Mouse (Mus musculus): ENCODE measurements around the gene Plin3. TPM values are rescaled to one million over a fixed set of nuclear protein-coding genes. Genes with fewer than 3 reads are reported as not detected.
A peak's percentile ranks its signal among the peaks of the same experiment; 100 is the strongest.

The Plin3 gene
- polyA plus RNA-seq, 1 experiment from 2014 or later: 95.1 TPM

DNA sequence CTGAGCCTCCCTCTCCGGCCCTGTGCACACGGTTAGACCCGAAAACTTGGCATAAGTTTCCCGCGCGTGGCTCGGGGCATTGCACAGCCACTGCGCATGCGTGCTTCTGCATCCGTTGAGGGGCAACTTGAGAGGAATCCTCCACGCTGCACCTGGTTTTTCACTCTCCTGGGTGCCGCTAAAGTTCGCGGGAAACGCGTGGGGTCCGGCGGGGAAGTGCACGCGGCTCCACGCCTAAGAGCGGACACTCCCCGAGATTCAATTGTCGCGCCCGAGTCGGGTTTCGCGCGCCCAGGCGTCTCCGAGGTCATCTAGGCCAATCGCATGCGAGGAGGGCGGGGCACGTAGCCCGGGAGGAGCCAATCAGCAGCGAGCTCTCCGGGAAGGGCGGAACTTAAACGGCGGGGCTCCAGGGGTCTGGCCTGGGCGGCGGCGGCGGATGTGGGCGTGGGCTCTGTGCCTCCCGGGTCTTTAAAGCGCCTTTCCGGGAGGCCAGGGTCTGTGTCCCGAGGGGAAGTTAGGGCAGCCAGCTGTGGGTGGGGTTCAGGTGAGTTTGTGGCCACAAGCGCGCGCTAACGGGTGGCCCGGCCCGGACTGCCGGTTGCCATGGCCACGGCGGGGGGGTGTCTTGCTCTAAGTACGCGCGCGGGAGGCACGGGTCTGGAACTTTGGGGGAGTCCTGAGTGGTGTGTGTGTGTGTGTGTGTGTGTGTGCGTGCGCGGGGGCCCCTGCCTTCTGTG is 11.3 kb upstream of the Plin3 start:
- peak overlapping the region; percentile 93 for H3K27ac ChIP-seq (ENCODE audit: low read depth)
- peak overlapping the region; percentile 83 for H3K9ac ChIP-seq (ENCODE audit: low read length)
- peak overlapping the region; percentile 99 for H3K4me2 ChIP-seq (ENCODE audit: low read length)
- peaks cover 36% of the 10 kb centered on the region for H3K36me3 ChIP-seq (ENCODE audit: control insufficient read depth, insufficient read depth, low read length)
- H3K9me3 ChIP-seq (ENCODE audit: control insufficient read depth, low read length): no peaks in the 10 kb centered on the region
- no peaks in the 10 kb centered on the region for H3K27me3 ChIP-seq (replicated peaks; ENCODE audit: control insufficient read depth, insufficient read depth, low read length)
- H3K4me3 ChIP-seq (ENCODE audit: low read depth, low read length): peak overlapping the region; percentile 86
- H3K4me1 ChIP-seq (replicated peaks; ENCODE audit: control insufficient read depth, insufficient read depth, low read length): peaks cover 46% of the 10 kb centered on the region
- ATAC-seq (replicated peaks; ENCODE audit: low FRiP score, low TSS enrichment, low read depth): peak; percentile 90
- under 1% methylated on average over 66 of the region's 68 CpGs for WGBS
- peak; percentile 98 for DNase-seq (ENCODE audit: low spot score)

DNA sequence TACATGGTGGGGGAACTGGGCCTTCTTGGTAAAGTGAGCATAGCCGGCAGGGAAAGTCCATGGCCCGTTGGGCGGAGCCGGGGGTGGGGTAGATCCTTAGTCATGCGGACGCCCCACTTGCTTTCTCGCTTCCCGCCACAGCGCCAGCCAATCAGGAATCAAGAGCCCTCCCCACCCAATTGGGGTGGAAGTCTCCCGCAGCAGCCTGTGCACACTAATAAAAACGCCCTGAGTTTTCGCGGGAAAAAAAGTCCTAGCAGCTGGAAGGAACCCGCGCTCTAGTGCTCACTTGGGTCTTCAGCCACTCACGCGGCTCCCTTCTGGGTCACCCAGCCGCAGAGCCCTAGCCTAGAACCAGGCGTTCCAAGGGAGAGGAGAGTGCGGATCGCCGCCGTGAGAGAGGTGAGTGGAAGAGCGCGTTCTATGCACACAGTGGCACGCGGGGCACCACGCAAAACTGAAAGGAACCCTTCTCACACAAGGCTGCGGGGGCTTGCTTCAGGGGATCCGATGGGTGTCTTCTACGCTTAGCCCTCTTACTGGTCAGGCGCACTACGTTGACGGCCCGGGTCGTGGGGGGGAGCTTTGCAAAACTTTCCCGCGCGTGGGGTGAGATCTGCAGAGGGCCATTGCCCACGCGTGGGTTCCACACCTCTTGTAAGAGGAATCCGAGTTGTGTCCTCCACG is 10.6 kb upstream of the Plin3 start, which contains the start of gene Uhrf1:
Gene Uhrf1 (plus strand): TSS at position 162 of the 687 bp plus-strand sequence.
- H3K36me3 ChIP-seq (ENCODE audit: control insufficient read depth, insufficient read depth, low read length): peaks cover 29% of the 10 kb centered on the region
- H3K9ac ChIP-seq (ENCODE audit: low read length): peak within 1 kb of the TSS; percentile 83
- peaks cover 43% of the 10 kb centered on the region for H3K4me1 ChIP-seq (replicated peaks; ENCODE audit: control insufficient read depth, insufficient read depth, low read length)
- ATAC-seq (replicated peaks; ENCODE audit: low FRiP score, low TSS enrichment, low read depth) (peak; percentile 77), DNase-seq (ENCODE audit: low spot score) (peak; percentile 88)
- H3K9me3 ChIP-seq (ENCODE audit: control insufficient read depth, low read length): no peaks in the 10 kb centered on the region
- H3K4me3 ChIP-seq (ENCODE audit: low read depth, low read length): peak within 1 kb of the TSS; percentile 86
- H3K27ac ChIP-seq (ENCODE audit: low read depth): peak within 1 kb of the TSS; percentile 93
- H3K4me2 ChIP-seq (ENCODE audit: low read length): peak within 1 kb of the TSS; percentile 99
- WGBS: under 1% methylated on average over 43 of the region's 43 CpGs
- no peaks in the 10 kb centered on the region for H3K27me3 ChIP-seq (replicated peaks; ENCODE audit: control insufficient read depth, insufficient read depth, low read length)

DNA sequence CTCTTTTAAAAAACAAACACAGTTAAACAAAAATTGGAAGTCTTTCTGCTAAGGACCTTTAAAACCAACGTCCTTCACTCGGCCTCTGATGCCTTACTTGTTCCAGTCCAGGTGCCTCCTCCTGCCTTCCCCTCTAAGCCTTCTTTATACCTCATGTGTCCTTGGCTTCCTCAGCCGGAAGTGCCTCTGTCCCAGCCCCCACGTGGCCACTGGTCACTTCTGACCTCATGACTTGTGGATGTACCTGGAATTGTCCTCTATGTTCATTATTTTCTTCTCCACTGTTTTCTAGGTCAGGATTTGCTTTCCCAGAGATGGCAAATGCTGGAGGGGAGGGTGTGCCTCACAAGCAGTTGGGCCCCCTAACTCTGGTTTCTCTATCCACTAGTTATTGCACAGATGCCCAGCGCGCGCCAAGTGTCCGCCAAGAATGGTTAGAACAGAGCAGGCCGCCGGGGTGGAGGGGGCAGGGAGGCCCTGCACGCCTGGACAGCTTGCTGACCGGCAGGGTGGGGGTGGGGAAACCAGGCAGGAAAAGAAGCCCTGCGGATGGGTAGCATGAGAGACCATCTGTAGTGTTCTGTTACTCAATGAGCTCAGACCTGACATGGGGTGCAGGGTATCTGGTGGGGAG is 9.8 kb upstream of the Plin3 start:
- 21% methylated on average over 13 of the region's 13 CpGs for WGBS
- peak overlapping the region; percentile 99 for H3K4me2 ChIP-seq (ENCODE audit: low read length)
- DNase-seq (ENCODE audit: low spot score) (peak; percentile 65), ATAC-seq (replicated peaks; ENCODE audit: low FRiP score, low TSS enrichment, low read depth) (peak; percentile 6; the same call in 1 of the 2 replicates)
- no peak overlapping the region for H3K4me3 ChIP-seq (ENCODE audit: low read depth, low read length)
- H3K27ac ChIP-seq (ENCODE audit: low read depth): peak overlapping the region; percentile 93
- H3K36me3 ChIP-seq (ENCODE audit: control insufficient read depth, insufficient read depth, low read length): peaks cover 22% of the 10 kb centered on the region
- H3K9ac ChIP-seq (ENCODE audit: low read length): peak overlapping the region; percentile 14; the same call in 1 of the 2 replicates
- H3K9me3 ChIP-seq (ENCODE audit: control insufficient read depth, low read length): no peaks in the 10 kb centered on the region
- peaks cover 35% of the 10 kb centered on the region for H3K4me1 ChIP-seq (replicated peaks; ENCODE audit: control insufficient read depth, insufficient read depth, low read length)
- no peaks in the 10 kb centered on the region for H3K27me3 ChIP-seq (replicated peaks; ENCODE audit: control insufficient read depth, insufficient read depth, low read length)

DNA sequence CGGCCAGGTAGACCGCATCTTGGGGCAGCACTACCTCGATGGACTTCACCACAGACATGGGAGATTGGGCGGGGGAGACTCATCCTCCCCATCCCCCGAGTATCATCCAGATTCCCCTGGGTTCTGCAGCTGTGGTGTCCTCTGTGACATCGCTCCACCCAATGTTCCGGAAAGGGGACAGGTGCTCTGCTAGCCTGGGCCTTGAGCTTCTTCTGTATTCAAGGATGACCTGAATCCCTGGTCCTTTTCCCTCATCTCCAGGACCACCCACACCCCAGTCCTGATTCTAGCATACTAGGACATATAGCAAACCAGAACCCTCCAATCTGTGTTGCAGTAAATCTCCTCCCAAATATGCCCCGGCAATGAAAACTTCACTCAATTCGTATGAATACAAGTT is 7.5 kb upstream of the Plin3 start, which contains the start of gene Arrdc5:
Gene Arrdc5 (minus strand): TSS at position 101 of the 400 bp plus-strand sequence.
- DNase-seq (ENCODE audit: low spot score): no peak
- H3K4me2 ChIP-seq (ENCODE audit: low read length): no peak within 1 kb of the TSS
- H3K27me3 ChIP-seq (replicated peaks; ENCODE audit: control insufficient read depth, insufficient read depth, low read length): no peaks in the 10 kb centered on the region
- ATAC-seq (replicated peaks; ENCODE audit: low FRiP score, low TSS enrichment, low read depth): no peak
- 91% methylated on average over 9 of the region's 9 CpGs for WGBS
- no peaks in the 10 kb centered on the region for H3K9me3 ChIP-seq (ENCODE audit: control insufficient read depth, low read length)
- no peak within 1 kb of the TSS for H3K9ac ChIP-seq (ENCODE audit: low read length)
- H3K36me3 ChIP-seq (ENCODE audit: control insufficient read depth, insufficient read depth, low read length): 0 out of 2 replicates have a peak, but pooled peaks cover under 1% of the 10 kb centered on the region
- no peak within 1 kb of the TSS for H3K27ac ChIP-seq (ENCODE audit: low read depth)
- H3K4me1 ChIP-seq (replicated peaks; ENCODE audit: control insufficient read depth, insufficient read depth, low read length): peaks cover 13% of the 10 kb centered on the region
- no peak within 1 kb of the TSS for H3K4me3 ChIP-seq (ENCODE audit: low read depth, low read length)

DNA sequence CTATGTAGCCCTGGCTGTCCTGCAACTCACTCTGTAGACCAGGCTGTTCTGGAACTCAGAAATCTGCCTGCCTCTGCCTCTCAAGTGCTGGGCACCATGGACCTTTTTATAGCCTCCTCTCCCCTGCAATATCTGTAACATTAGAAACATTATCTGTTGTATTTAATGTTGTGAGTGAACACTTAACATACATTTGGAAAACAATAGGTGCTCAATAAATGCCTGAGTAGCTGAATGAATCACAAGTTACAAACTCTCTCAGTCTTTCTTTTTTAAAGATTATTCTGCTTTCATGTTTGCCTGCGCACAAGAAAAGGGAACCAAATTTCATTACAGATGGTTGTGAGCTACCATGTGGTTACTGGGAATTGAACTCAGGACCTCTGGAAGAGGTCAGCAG is 5.6 kb upstream of the Plin3 start:
- Histone ChIP-seq H3K36me3 (ENCODE audit: control insufficient read depth, insufficient read depth, low read length) (no peaks in the 10 kb centered on the region), H3K27me3 (replicated peaks; ENCODE audit: control insufficient read depth, insufficient read depth, low read length) (no peaks in the 10 kb centered on the region), H3K4me1 (replicated peaks; ENCODE audit: control insufficient read depth, insufficient read depth, low read length) (peaks cover 6% of the 10 kb centered on the region), H3K4me3 (ENCODE audit: low read depth, low read length) (no peak overlapping the region), H3K9ac (ENCODE audit: low read length) (no peak overlapping the region), H3K27ac (ENCODE audit: low read depth) (no peak overlapping the region), H3K9me3 (ENCODE audit: control insufficient read depth, low read length) (no peaks in the 10 kb centered on the region), H3K4me2 (ENCODE audit: low read length) (no peak overlapping the region)
- DNase-seq (ENCODE audit: low spot score) (no peak), ATAC-seq (replicated peaks; ENCODE audit: low FRiP score, low TSS enrichment, low read depth) (no peak)
- WGBS: 97% methylated on average over 1 of the region's 1 CpGs

DNA sequence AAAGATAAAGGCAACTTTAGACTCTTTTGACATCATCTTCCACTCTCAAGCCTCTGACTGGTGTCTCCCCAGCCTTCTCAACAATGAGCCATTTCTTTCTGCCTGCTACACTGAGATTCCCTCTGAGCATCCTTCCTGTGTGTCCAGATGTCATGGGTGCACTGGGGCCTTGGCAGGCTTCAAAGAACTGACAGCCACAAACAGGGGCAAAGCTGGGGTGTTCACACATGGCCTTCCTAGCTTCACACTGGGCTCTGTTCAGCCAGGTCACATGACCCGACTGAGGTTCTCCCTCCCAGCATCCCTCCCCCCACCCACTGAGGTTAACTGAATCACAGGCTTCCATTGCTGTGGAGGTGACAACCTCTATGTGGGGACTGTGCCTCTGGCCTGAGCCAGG is 3.5 kb upstream of the Plin3 start:
- no peaks in the 10 kb centered on the region; the same call in 1 of the 2 replicates for H3K4me1 ChIP-seq (replicated peaks; ENCODE audit: control insufficient read depth, insufficient read depth, low read length)
- DNase-seq (ENCODE audit: low spot score) (no peak), ATAC-seq (replicated peaks; ENCODE audit: low FRiP score, low TSS enrichment, low read depth) (no peak)
- H3K27me3 ChIP-seq (replicated peaks; ENCODE audit: control insufficient read depth, insufficient read depth, low read length): no peaks in the 10 kb centered on the region
- no peak overlapping the region for H3K4me3 ChIP-seq (ENCODE audit: low read depth, low read length)
- no peaks in the 10 kb centered on the region for H3K9me3 ChIP-seq (ENCODE audit: control insufficient read depth, low read length)
- H3K27ac ChIP-seq (ENCODE audit: low read depth): no peak overlapping the region
- H3K9ac ChIP-seq (ENCODE audit: low read length): no peak overlapping the region
- H3K4me2 ChIP-seq (ENCODE audit: low read length): no peak overlapping the region
- H3K36me3 ChIP-seq (ENCODE audit: control insufficient read depth, insufficient read depth, low read length): no peaks in the 10 kb centered on the region
- WGBS: 82% methylated on average over 1 of the region's 1 CpGs

DNA sequence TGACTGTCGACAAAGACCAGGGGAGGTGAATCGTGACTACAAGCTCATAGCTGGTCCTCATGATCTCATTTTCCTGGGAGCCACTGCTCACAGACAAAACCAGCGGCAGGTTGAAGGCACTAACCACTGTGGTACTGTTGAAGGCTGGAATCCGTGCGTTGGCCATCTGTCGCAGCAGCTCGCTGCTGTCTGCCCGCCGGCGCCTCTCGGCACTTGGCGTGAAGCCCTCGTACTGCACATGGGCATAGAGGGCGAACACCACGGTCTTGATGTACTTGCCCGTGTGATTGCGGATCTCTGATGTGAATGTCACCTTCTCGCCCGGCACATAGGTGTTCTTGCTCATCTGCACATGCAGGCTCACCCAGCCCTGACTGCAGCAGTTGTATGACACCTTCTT is 1.6 kb upstream of the Plin3 start:
- Histone ChIP-seq H3K9me3 (ENCODE audit: control insufficient read depth, low read length) (no peaks in the 10 kb centered on the region), H3K9ac (ENCODE audit: low read length) (no peak overlapping the region), H3K36me3 (ENCODE audit: control insufficient read depth, insufficient read depth, low read length) (no peaks in the 10 kb centered on the region), H3K4me1 (replicated peaks; ENCODE audit: control insufficient read depth, insufficient read depth, low read length) (peaks cover 7% of the 10 kb centered on the region), H3K4me3 (ENCODE audit: low read depth, low read length) (no peak overlapping the region), H3K4me2 (ENCODE audit: low read length) (no peak overlapping the region), H3K27ac (ENCODE audit: low read depth) (no peak overlapping the region), H3K27me3 (replicated peaks; ENCODE audit: control insufficient read depth, insufficient read depth, low read length) (no peaks in the 10 kb centered on the region)
- DNase-seq (ENCODE audit: low spot score) (no peak), ATAC-seq (replicated peaks; ENCODE audit: low FRiP score, low TSS enrichment, low read depth) (no peak)
- WGBS: 89% methylated on average over 19 of the region's 19 CpGs

DNA sequence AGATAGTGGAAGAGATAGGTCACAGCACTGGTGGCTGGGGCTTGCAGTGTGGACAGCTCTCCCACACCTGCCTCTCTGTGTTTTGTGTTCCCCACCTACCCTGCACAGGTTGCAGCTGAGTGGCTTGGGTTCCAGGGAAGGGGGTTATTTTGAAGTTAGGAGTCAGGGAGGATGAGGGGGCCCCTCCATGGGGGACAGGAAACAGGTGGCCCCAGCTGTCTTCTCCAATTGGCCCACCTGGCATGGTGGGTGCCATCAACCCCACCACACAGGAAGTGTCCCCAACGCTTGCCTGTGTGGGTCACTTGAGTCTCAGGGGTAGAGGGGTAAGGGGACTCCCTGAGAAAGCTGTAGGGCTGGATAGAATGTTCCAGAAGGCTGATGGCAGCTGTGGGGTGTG is 618 bp upstream of the Plin3 start:
- WGBS: 57% methylated on average over 1 of the region's 1 CpGs
- no peak overlapping the region for H3K9ac ChIP-seq (ENCODE audit: low read length)
- H3K27ac ChIP-seq (ENCODE audit: low read depth): no peak overlapping the region

More for the DNA sequence above, 618 bp upstream of the Plin3 start:
- H3K4me1 ChIP-seq (replicated peaks; ENCODE audit: control insufficient read depth, insufficient read depth, low read length): peaks cover 16% of the 10 kb centered on the region
- ATAC-seq (replicated peaks; ENCODE audit: low FRiP score, low TSS enrichment, low read depth) (no peak), DNase-seq (ENCODE audit: low spot score) (no peak)
- no peaks in the 10 kb centered on the region for H3K9me3 ChIP-seq (ENCODE audit: control insufficient read depth, low read length)
- no peaks in the 10 kb centered on the region for H3K27me3 ChIP-seq (replicated peaks; ENCODE audit: control insufficient read depth, insufficient read depth, low read length)
- H3K4me3 ChIP-seq (ENCODE audit: low read depth, low read length): no peak overlapping the region
- no peaks in the 10 kb centered on the region for H3K36me3 ChIP-seq (ENCODE audit: control insufficient read depth, insufficient read depth, low read length)
- no peak overlapping the region for H3K4me2 ChIP-seq (ENCODE audit: low read length)
